Mouse (Mus musculus): ENCODE data around the gene 5830473C10Rik.
A peak's percentile ranks its signal among the peaks of the same experiment; 100 is the strongest.

5830473C10Rik gene

GRCm38 (mm10) chr5:90560743-90561142 lies at the start of gene 5830473C10Rik:
TSS of gene 5830473C10Rik (plus strand) at chr5:90561107.
- no peak for DNase-seq

DNA sequence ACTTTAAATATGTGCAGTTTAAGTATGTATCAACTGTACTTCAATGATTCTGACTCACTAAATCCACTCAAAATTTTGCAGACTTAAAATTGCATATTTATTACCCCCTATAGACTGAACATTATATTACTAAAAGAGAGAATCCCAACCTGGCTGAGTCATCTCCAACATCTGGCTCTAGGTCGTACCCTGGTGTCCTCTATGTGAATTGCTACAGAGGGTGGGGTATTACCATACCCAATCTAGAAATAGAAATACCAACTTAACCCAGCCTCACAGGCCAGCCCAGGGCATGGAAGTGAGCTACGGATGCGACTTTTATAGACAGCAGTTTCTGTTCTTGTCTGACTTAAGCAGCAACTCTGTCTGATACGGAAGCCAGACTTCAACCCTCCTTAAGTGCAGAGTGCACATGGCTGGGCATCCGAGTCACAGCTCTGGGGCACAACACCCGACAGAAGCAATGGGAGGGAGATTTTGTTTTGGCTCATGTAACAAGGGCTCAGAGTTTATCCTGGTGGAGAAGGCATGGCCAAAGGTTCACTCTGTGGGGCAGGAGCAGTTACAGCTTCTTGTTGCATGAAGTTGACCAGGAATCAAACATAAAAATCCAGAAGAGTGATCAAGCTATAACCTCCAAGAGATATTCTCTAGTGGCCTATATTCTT lies 48.5 kb upstream of the 5830473C10Rik start:
- no peak for DNase-seq

DNA sequence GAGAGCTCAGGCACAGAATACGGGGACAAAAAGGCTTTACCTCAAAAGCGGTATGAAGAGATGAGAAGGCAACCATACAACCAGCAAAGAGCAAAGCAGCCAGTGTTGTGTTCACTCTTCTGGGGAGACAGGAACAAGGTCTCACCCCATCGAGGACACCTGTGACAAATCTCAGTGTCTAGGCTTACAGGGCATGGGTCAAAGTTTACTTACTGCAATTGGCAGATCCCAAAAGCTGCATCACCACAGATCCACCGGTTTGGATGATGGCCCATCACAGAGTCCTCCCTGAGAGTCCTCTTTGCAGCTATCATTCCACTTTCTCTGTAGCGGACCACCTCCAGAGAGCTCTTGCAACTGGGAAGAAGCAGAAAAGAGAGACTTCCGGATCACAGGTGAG lies 45.3 kb upstream of the 5830473C10Rik start:
- DNase-seq: no peak

DNA sequence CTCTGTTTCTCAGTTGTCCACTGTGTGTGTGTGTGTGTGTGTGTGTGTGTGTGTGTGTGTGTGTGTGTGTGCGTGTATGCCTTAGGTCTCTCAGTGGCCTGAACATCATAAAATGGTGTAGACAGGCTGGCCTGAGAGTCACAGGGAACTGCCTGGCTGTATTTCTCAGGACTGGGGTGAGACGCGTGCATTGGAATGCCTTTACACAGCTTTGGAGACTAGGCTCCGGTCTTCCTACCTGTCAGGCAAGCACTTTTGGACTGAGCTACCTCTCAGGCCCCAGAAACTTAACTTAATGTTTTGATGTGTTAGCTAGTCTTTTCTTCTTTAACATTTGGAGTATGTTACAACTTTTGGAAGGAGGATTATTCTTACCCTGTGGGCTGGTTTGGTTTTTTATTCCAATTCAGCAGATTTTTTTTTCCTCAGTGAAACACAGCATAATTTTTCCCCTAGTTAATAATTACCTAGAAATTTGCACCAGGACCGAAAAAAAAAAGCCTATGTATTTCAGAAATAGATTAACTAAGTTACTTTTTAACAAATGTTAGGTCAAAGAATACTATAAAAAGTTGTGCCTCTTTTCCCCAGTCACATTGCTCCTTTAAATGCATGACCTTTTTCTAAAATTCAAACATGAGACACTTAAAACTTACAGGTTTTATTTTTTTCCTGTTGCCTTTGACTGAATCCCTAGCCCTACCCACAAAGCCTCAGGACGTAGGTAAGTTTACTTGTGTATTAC lies 42.4 kb upstream of the 5830473C10Rik start, which contains the start of gene Afm:
Afm (plus strand) TSS at position 577 of the 745 bp plus-strand sequence.
- no peak for DNase-seq

DNA sequence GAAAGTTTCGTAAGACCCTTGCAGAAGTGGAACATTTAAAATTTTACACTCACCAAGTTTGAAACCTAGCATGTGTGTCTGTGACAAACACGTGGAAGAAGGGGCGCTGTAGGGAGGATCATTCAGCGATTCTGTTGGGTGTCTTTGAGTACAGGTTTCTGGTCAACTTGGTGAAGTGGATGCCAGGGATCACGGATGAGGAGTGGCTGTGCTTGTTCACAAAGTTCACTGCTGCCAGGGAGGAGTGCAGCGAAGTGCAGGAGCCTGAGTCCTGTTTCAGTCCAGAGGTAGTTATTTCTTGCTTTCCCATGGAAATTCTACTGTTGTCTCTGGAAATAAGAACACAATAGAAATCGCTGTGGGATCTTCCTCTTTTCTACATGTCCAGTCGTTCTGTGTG lies 9.7 kb upstream of the 5830473C10Rik start:
- DNase-seq: no peak

GRCm38 (mm10) chr5:90556052-90556451 lies 4.9 kb upstream of the 5830473C10Rik start:
- DNase-seq: no peak

GRCm38 (mm10) chr5:90561721-90562275 lies 891 bp downstream of the 5830473C10Rik start:
- DNase-seq: no peak

- DNase-seq: no peak
Observed at GRCm38 (mm10) chr5:90562880-90563279, 2.0 kb downstream of the 5830473C10Rik start.

GRCm38 (mm10) chr5:90564161-90564560 lies 3.3 kb downstream of the 5830473C10Rik start:
- no peak for DNase-seq

GRCm38 (mm10) chr5:90565205-90565604 lies 4.3 kb downstream of the 5830473C10Rik start:
- no peak for DNase-seq

- DNase-seq: no peak
Observed at GRCm38 (mm10) chr5:90567788-90568187, 6.9 kb downstream of the 5830473C10Rik start.

- no peak for DNase-seq
Observed at GRCm38 (mm10) chr5:90568338-90568737, 7.4 kb downstream of the 5830473C10Rik start.

GRCm38 (mm10) chr5:90571216-90571615 lies 10.3 kb downstream of the 5830473C10Rik start:
- no peak for DNase-seq

GRCm38 (mm10) chr5:90577751-90578150 lies 16.8 kb downstream of the 5830473C10Rik start:
- DNase-seq: no peak

DNA sequence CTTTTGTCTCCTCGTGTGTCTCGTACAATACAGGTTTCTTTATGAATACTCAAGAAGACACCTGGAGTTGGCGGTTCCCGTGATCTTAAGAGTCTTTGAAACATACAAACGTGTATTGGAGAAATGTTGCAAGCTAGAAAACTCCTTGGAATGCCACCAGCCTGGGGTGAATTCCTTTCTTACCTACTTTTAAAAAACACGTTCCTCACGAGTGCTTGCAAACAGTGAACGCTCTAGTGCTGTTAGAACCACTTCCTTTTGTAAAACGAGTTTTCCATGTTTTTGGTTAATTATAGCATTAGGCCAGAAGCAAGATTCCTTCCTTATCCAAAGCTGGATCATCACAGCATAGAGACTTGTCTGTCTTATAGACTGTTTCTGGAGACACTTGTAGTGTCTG lies 18.6 kb downstream of the 5830473C10Rik start:
- no peak for DNase-seq

GRCm38 (mm10) chr5:90582179-90582578 lies 21.3 kb downstream of the 5830473C10Rik start:
- DNase-seq: no peak

- DNase-seq: no peak
Observed at GRCm38 (mm10) chr5:90584799-90585198, 23.9 kb downstream of the 5830473C10Rik start.

DNA sequence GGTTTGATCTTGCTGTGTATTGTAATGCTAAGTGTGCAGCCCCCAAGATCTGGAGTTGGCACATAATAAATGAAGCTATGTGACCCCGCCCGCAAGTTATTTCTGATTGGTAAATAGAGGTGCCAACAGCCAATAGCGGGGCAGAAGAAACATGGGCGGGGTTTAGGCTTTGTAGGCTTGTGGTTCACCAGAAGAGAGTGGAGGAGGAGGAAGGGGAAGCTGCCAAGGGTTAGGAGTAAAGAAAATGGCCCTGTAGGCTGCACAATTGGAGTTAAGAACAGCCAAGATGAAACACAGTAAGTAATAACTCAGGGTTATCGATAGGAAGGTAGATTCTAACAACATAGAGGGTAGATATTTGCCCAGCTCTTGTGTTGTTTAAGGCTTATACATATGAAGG lies 25.6 kb downstream of the 5830473C10Rik start:
- DNase-seq: no peak

GRCm38 (mm10) chr5:90588104-90588503 lies 27.2 kb downstream of the 5830473C10Rik start:
- DNase-seq: no peak

GRCm38 (mm10) chr5:90588708-90589595 lies 28.0 kb downstream of the 5830473C10Rik start:
- DNase-seq: peak; percentile 62

- DNase-seq: no peak
Observed at GRCm38 (mm10) chr5:90590676-90591075, 29.8 kb downstream of the 5830473C10Rik start.

DNA sequence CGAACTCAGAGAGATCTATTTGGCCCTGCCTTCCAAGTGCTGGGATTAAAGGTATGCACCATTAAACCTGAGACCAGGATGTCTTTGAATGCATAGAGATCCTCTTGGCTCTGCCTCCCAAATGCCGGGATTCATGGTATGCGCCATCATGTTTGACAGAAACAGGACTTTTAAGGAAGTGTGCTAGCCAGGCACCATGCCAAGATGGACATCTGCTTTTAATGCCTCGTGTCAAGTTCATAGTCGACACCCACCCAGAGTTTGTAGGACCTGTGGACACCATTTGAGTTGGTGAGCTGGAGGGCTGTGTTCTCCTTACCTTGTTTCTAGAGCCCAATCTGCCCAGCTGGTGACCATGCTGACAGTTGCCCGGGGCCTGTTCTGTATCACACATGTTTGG lies 31.0 kb downstream of the 5830473C10Rik start:
- no peak for DNase-seq

GRCm38 (mm10) chr5:90594945-90595344 lies 34.0 kb downstream of the 5830473C10Rik start:
- peak; percentile 28 for DNase-seq
